Mouse (Mus musculus) gastrocnemius, adult 8-10 months (tissue): ENCODE results near the gene Gm45062. TPM values are rescaled to one million over a fixed set of nuclear protein-coding genes. Genes with fewer than 3 reads are reported as not detected.

Source experiments
- DNase-seq, 2 experiments: peaks; one replicate each; pipeline ENCODE4 v3.0.0; 2022; ENCODE audit warnings: low spot score in 2 of 2
- total RNA-seq, 4 experiments: library from RNA; stranded (reverse); gene quantifications; 2 replicates each; pipeline ENCODE4 v1.2.4; 2022

The Gm45062 gene
- total RNA-seq, 4 experiments from 2014 or later, result 0.44 to 0.61 TPM; not detected in 2

GRCm38 (mm10) chr6:8415823-8416222 lies 156.6 kb downstream of the Gm45062 start:
- no peak for DNase-seq

- DNase-seq, result no peak
Measured at GRCm38 (mm10) chr6:8416802-8417569, 157.7 kb downstream of the Gm45062 start.

GRCm38 (mm10) chr6:8419485-8420186 lies 160.4 kb downstream of the Gm45062 start:
- DNase-seq, result no peak

- DNase-seq, result no peak
Measured at GRCm38 (mm10) chr6:8420187-8420503, 160.9 kb downstream of the Gm45062 start.

- DNase-seq, result no peak
Measured at GRCm38 (mm10) chr6:8421421-8421820, 162.2 kb downstream of the Gm45062 start.

- DNase-seq, result peak in 1 of 2 experiments; percentile 22
Measured at GRCm38 (mm10) chr6:8421959-8422581, 162.8 kb downstream of the Gm45062 start.

- DNase-seq, result no peak
Measured at GRCm38 (mm10) chr6:8423142-8423541, 163.9 kb downstream of the Gm45062 start.

GRCm38 (mm10) chr6:8427692-8428091 lies 168.4 kb downstream of the Gm45062 start:
- DNase-seq, result no peak

- no peak for DNase-seq
Measured at GRCm38 (mm10) chr6:8430610-8431234, 171.5 kb downstream of the Gm45062 start.

GRCm38 (mm10) chr6:8433179-8433578 lies 173.9 kb downstream of the Gm45062 start:
- no peak for DNase-seq

GRCm38 (mm10) chr6:8437937-8438336 lies 178.7 kb downstream of the Gm45062 start:
- no peak for DNase-seq

GRCm38 (mm10) chr6:8441814-8442213 lies 182.6 kb downstream of the Gm45062 start:
- no peak for DNase-seq

- DNase-seq, result peak; percentile 24 to 54
Measured at GRCm38 (mm10) chr6:8446786-8447185, 187.5 kb downstream of the Gm45062 start.

- no peak for DNase-seq
Measured at GRCm38 (mm10) chr6:8455599-8455998, 196.3 kb downstream of the Gm45062 start.

GRCm38 (mm10) chr6:8458596-8458995 lies 199.3 kb downstream of the Gm45062 start:
- no peak for DNase-seq

GRCm38 (mm10) chr6:8462447-8462846 lies 203.2 kb downstream of the Gm45062 start:
- DNase-seq, result no peak

- DNase-seq, result no peak
Measured at GRCm38 (mm10) chr6:8465388-8465787, 206.1 kb downstream of the Gm45062 start.

- no peak for DNase-seq
Measured at GRCm38 (mm10) chr6:8465985-8466384, 206.7 kb downstream of the Gm45062 start.

GRCm38 (mm10) chr6:8467667-8468337 lies 208.6 kb downstream of the Gm45062 start:
- DNase-seq, result no peak

GRCm38 (mm10) chr6:8469918-8470317 lies 210.7 kb downstream of the Gm45062 start:
- DNase-seq, result no peak

- no peak for DNase-seq
Measured at GRCm38 (mm10) chr6:8472125-8472524, 212.9 kb downstream of the Gm45062 start.
